Mouse (Mus musculus): ENCODE results near the gene Phospho2. TPM values are rescaled to one million over a fixed set of nuclear protein-coding genes. Genes with fewer than 3 reads are reported as not detected.

Gene Phospho2
- total and polyA plus RNA-seq, 3 experiments: 22.9 to 147 (median 25.3) TPM

GRCm38 (mm10) chr2:69823129-69823677 lies 33.8 kb downstream of the Phospho2 start:
- no peak for DNase-seq

- DNase-seq: no peak
Measured at GRCm38 (mm10) chr2:69825898-69826297, 36.5 kb downstream of the Phospho2 start.

- no peak for DNase-seq
Measured at GRCm38 (mm10) chr2:69826380-69826779, 37.0 kb downstream of the Phospho2 start.

- DNase-seq: no peak
Measured at GRCm38 (mm10) chr2:69828031-69828430, 38.6 kb downstream of the Phospho2 start.

- DNase-seq: no peak
Measured at GRCm38 (mm10) chr2:69829680-69830079, 40.3 kb downstream of the Phospho2 start.

- no peak for DNase-seq
Measured at GRCm38 (mm10) chr2:69830116-69830515, 40.7 kb downstream of the Phospho2 start.

GRCm38 (mm10) chr2:69837244-69837967 lies 48.0 kb downstream of the Phospho2 start:
- DNase-seq: no peak

- no peak for DNase-seq
Measured at GRCm38 (mm10) chr2:69837996-69838395, 48.6 kb downstream of the Phospho2 start.

GRCm38 (mm10) chr2:69838707-69839106 lies 49.3 kb downstream of the Phospho2 start:
- DNase-seq: no peak

- no peak for DNase-seq
Measured at GRCm38 (mm10) chr2:69840261-69840660, 50.8 kb downstream of the Phospho2 start.

- DNase-seq: no peak
Measured at GRCm38 (mm10) chr2:69849215-69849614, 59.8 kb downstream of the Phospho2 start.

Other genes with a start within 250 kb of the Phospho2 start
- under 1 TPM; 0.52 to 0.73 TPM for gene Lrp2, start 203.6 kb upstream of the Phospho2 start, total RNA-seq (2021)
- gene Lrp2, start 203.6 kb upstream of the Phospho2 start, polyA plus RNA-seq (2012; rRNA removed): 0.04 TPM in 2 replicates
- gene Bbs5, start 142.5 kb upstream of the Phospho2 start, total RNA-seq (2021): 1 to 10 TPM; 7.0 to 8.3 TPM
- gene Bbs5, start 142.5 kb upstream of the Phospho2 start, polyA plus RNA-seq (2012; rRNA removed): 0.07 and 0.43 TPM in 2 replicates
- under 1 TPM; 0.35 TPM for gene Klhl41, start 119.5 kb upstream of the Phospho2 start, total RNA-seq (2021)
- 0.04 TPM in 1 of 2 replicates, not detected in the other for gene Klhl41, start 119.5 kb upstream of the Phospho2 start, polyA plus RNA-seq (2012; rRNA removed)
- 10 to 100 TPM; 20.1 to 28.2 TPM for gene Fastkd1, start 76.1 kb upstream of the Phospho2 start, total RNA-seq (2021)
- 3.3 and 3.7 TPM in 2 replicates for gene Fastkd1, start 76.1 kb upstream of the Phospho2 start, polyA plus RNA-seq (2012; rRNA removed)
- gene Ppig, start 67.1 kb upstream of the Phospho2 start, total RNA-seq (2021): 10 to 100 TPM; 48.9 to 61.8 TPM
- 0.40 and 0.71 TPM in 2 replicates for gene Ppig, start 67.1 kb upstream of the Phospho2 start, polyA plus RNA-seq (2012; rRNA removed)
- 1 to 10 TPM; 1.3 to 2.0 TPM for gene Ccdc173, start within 50 bp of the Phospho2 start, total RNA-seq (2021)
- not detected in 2 replicates for gene Ccdc173, start within 50 bp of the Phospho2 start, polyA plus RNA-seq (2012; rRNA removed)
- gene Klhl23, start 32.3 kb downstream of the Phospho2 start, total RNA-seq (2021): 10 to 100 TPM in 1 of 2 experiments, 1 to 10 TPM in 1; 5.3 to 14.1 TPM
- gene Klhl23, start 32.3 kb downstream of the Phospho2 start, polyA plus RNA-seq (2012; rRNA removed): 1.3 and 1.7 TPM in 2 replicates
- gene Ssb, start 71.9 kb downstream of the Phospho2 start, total RNA-seq (2021): 100 to 1,000 TPM; 162 to 194 TPM
- gene Ssb, start 71.9 kb downstream of the Phospho2 start, polyA plus RNA-seq (2012; rRNA removed): 0.07 and 0.35 TPM in 2 replicates
- 10 to 100 TPM; 16.2 to 20.4 TPM for gene Mettl5, start 96.0 kb downstream of the Phospho2 start, total RNA-seq (2021)
- 16.6 and 17.2 TPM in 2 replicates for gene Mettl5, start 96.0 kb downstream of the Phospho2 start, polyA plus RNA-seq (2012; rRNA removed)
- gene Ubr3, start 107.6 kb downstream of the Phospho2 start, total RNA-seq (2021): 10 to 100 TPM; 75.7 to 83.3 TPM
- gene Ubr3, start 107.6 kb downstream of the Phospho2 start, polyA plus RNA-seq (2012; rRNA removed): 10.9 and 18.7 TPM in 2 replicates
- not detected for gene Myo3b, start 249.5 kb downstream of the Phospho2 start, total RNA-seq (2021)
- gene Myo3b, start 249.5 kb downstream of the Phospho2 start, polyA plus RNA-seq (2012; rRNA removed): 0.02 TPM in 1 of 2 replicates, not detected in the other